Mouse (Mus musculus): ENCODE results near the gene Slx4ip. TPM values are rescaled to one million over a fixed set of nuclear protein-coding genes. Genes with fewer than 3 reads are reported as not detected.

Slx4ip gene
- total RNA-seq, 1 experiment from 2014 or later, result 4.6 TPM

GRCm38 (mm10) chr2:136947500-136947899, 56.5 kb downstream of the Slx4ip start:
- DNase-seq, result no peak

DNA sequence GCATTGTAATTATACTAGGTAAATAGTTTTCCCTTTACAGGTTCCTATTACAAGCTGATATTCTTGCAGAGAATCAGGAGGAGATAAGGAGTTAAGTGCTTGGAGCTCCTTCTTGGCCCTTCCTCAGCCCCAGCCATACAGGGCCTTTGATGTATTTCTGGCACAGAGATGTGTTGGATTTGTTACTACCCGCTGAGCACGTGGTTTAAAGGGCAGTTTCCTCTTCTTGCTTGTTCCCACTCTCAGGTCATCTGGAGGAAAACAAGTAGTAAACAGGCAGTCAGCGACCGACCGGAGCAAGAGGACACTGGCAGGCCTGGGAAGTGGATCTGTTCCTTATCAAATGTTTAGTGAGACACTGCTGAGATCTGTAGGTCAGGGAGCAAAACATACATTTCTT, 56.9 kb downstream of the Slx4ip start:
- peak; percentile 32 for DNase-seq

DNA sequence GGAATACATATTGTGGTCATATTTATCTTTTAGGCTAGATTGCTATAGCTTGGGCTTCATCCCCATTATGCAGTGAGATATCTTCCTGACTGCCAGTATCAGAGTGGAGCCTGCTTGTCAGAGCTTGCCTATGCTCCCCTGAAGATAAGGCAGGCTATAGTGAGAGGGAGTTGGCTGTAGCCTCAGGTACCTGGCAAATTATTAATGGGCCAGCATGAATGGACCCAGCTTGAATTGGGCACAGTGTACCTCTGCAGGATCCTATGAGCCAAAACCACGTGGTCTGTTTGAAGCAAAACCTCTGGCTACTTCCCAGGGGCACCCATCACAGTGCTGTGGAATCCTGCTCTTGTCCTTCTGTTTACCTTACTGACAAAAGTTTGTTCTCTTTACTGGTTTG, 61.2 kb downstream of the Slx4ip start:
- no peak for DNase-seq

- no peak for DNase-seq
Observed at GRCm38 (mm10) chr2:136955726-136956571, 64.9 kb downstream of the Slx4ip start.

DNA sequence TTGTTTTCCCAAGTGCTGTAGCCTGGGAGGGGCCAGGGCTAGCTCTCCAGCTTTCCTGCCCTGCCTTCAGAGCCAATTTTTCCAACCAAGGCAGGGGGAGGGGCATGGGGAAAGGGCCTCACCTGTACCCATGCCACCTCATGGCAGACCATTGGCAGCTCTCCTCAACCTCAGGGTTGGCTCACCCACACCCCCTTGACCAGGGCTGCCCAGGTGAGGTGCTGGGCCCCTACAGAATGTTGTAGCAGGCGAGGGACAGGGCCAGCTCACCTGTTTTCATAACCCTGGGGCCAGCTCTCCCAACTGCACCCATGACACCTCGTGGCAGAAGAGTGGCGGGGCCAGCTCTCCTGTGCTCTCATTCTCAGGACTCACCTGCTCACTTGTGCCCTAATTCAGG, 67.7 kb downstream of the Slx4ip start:
- no peak for DNase-seq

GRCm38 (mm10) chr2:136975774-136976173, 84.8 kb downstream of the Slx4ip start:
- peak; percentile 15 for DNase-seq

DNA sequence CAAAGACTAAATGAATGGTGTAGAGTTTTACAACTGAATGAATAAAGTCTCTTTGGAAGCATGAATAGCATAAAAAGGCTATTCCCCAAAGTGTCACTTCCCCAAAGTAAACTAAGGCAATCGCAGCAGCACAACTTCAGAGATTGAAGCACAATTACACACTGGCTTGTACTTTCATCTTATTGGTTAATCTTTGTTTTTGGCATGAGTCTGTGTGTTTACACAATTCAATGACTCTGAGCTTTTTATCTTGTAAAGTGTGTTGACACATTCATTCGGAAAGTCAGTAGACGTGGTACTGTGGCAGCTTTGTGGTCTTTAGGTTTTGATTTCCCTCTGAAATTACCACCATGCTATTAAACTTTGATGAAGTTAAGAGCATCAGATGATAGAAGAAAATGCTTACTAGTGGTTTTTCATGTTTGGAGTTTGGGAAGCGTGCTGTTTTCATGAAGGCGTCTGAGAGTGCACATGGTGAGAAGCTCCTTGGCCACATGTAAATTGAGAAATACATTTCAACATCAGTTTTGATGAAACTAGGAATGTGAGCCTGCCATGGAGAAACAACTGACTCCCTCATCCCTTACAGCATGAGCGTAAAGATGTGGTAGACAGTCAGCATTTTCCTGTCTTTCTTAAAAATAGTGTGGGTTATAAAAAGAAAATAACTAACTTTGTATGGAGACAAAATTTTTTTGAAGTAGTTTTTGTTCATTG, 88.2 kb downstream of the Slx4ip start:
- DNase-seq, result no peak

- no peak for DNase-seq
Observed at GRCm38 (mm10) chr2:136981062-136981879, 90.3 kb downstream of the Slx4ip start.

DNA sequence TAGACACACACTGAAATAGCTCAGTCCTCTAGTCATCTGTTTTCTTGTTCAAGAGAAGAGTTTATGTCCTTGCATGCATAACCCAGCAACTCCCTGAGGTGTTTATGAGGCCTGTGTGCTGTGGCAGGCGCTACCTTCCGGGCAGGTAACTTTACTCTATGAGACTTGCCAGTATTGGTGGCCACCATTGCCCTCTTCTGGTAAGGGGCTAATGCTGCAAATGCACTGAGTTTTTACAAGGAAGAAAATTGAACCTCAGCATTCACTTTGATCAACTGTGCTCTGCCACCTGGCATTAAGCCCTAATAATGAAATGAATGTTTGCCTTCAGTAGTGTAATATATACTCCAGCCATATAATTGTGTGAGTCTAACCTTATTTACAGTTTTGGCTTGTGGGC, 92.9 kb downstream of the Slx4ip start:
- DNase-seq, result no peak

DNA sequence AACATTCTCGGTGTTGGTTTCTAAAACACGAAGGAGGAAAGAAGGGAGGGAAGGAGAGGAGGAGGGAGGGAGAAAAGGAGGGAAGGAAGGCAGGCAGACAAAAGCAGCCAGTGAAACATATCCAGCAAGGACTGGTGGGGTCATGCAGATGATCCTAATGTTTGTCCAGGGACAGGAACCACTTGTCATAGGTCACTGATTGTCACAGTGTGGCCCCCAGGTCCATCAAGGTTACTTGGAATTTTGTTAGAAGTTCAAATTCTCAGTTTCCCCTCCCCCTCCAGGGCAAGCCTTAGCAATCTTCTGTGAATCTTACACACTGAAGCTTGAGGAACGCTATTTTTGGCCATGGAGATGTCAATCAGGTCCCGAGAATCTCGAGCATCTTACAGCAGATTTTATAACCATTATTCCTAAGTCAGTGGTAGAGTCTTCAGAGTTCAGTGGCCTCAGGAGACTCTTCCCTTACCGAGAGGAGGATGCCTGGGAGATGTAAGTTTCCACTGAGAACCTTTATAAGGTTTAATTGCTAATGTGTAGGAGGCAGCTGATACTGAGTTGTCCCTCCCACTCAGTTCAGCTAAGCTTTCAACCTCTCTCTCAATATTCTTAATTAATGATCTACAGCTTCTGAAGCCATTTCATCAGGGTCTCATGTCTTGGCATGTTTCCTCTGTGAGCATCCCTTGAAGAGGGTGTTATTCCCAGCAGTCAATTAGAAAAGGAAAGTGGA, 95.1 kb downstream of the Slx4ip start:
- DNase-seq, result no peak

- DNase-seq, result no peak
Observed at GRCm38 (mm10) chr2:136993116-136993515, 102.1 kb downstream of the Slx4ip start.

DNA sequence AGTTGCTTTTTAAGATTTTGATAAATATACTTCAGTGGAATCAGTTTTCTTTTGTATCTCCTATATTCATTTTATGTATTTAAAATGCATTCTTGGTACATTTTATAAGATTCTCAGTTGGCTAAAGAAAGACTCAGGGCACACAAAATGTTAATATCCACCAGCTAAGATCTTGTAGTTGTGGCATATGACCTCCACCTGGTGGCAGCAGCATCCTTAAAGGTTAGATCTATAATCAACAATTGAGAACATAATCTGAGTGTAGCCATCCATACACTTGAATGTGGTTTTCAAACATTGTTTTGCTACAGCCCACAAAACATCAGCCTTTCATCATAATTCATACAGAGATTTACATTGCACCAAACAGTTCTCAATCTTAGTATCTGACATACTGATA, 106.1 kb downstream of the Slx4ip start:
- DNase-seq, result peak; percentile 15

- no peak for DNase-seq
Observed at GRCm38 (mm10) chr2:137002031-137002430, 111.0 kb downstream of the Slx4ip start.

- no peak for DNase-seq
Observed at GRCm38 (mm10) chr2:137006656-137007055, 115.6 kb downstream of the Slx4ip start.

DNA sequence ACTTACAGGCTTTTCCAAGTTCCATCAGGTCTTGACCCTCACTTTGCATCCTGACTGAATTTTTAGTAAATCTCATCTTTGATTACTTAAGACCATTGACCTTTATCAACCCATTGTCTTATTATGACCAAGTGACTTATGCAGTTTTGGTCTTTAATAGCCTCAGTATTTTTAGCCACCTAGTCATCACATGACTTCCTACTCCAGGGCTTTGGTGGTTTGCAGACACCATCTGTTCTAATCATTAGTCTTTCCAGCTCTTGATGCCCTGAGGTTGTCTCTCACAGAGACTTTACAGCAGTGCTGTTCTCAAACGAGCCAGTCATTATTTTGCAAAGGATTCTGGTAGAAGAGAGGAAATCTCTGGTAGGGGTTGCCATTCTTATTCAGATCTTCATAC, 121.0 kb downstream of the Slx4ip start:
- no peak for DNase-seq

DNA sequence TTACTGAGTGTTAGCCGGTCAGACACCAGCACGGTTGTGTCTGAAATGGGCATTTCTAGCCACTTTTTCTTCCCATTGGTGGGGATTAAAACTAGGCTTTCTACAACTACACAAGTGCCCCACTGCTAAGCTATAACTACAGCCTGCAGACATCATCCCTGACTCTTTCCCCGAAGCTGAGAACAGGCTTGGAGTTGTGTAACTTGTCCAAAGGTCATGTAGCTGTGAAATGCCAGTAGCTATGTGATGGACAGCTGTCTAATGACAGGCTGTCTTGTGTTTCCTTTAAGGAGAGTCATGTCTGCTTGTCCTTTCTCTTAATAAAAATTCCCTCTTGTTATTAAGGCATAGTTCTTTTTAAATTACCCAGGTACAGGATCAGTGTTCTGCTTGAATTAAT, 122.1 kb downstream of the Slx4ip start:
- no peak for DNase-seq

DNA sequence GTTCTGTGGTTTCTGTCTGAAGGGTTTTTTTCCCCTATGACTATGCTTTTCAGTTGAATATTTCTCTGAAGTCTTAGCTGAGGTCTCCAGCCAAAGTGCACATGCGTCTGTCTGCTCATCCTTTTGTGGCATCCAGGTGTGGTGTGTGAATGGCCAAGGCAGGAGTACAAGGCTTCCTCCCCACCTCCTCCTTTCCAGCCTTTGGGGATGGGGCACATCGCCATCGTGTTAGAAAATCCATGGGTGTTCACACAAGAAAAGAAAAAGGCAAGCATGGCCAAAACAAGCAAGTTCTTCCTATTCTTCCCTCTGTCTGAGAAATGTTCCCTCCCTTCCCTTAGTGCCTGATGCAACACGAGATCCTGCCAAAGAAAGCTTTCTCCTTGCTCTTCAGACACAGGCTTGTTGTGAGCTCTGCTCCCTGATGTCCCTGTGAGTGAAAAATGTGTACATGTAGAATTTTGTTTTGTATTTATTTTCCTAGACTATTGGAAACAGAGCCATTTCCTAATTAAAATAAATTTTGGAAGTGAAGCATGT, 122.9 kb downstream of the Slx4ip start:
- DNase-seq, result no peak

DNA sequence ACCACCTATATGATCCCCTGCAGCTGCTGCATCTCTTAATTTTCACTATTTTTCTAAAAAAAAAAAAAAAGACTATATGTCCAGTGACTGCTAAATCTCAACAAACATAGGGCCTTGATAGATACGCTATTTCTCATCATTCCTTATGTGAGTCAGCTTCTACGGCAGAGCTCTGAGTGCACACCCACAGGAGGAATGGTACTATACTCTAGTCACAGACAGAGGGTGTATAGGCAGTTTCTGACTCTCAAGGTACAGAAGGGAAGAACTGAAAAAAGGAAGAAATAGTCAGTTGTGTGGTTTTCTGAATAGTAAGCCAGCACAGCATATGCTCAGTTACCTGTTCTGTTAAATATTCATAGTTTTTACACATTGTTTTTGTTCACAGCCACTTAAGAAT, 123.4 kb downstream of the Slx4ip start:
- no peak for DNase-seq

DNA sequence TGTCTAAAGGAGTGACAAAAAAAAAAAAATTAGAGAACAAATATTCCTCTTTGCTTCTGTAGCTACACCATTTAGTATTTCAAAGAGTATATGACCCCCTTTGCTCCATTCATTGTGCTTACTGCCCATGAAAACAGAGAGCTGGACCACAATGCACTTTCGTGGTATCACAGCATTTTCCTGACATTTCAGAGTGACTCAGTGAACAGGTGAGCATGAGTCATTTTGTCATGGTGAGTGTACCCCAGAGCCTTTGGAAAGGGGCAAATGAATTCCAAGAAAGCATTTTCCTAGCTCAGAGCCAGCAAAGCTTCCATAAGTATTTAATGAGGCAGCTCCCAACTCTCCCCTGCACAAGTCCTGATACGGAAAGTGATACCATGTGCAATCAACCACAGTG, 153.1 kb downstream of the Slx4ip start:
- DNase-seq, result no peak

GRCm38 (mm10) chr2:137049367-137049766, 158.3 kb downstream of the Slx4ip start:
- no peak for DNase-seq

DNA sequence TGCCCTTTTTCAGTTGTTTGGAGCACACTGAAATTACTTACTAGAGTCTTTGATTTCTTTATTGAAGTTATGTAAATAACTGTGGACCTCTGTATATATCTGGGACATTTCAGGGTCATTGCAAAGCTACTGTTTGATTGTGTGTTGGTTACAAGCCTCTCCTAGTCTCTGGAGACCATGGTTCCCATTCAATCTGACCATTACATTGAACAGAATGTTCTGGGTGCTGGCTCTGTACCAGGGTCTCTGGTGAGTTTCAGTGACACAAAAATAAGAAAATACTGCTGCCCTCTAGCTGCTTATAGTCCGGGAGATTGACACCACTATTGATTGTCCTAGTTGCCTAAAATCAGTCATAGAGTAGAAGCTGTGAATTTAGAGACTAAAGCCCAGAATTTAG, 158.9 kb downstream of the Slx4ip start:
- peak; percentile 9 for DNase-seq

- DNase-seq, result no peak
Observed at GRCm38 (mm10) chr2:137063829-137064228, 172.8 kb downstream of the Slx4ip start.

All from adrenal gland, postnatal 14 days (tissue).